Mouse (Mus musculus) MEL (cell line): Measurements from ENCODE around the gene Lmx1b. TPM values are rescaled to one million over a fixed set of nuclear protein-coding genes. Genes with fewer than 3 reads are reported as not detected.

Source experiments
- DNase-seq: peaks from one replicate; pipeline ENCODE4 v3.0.0; 2011; ENCODE audit warnings: low read depth, low spot score
- H3K27ac ChIP-seq: 2 replicates; pipeline ENCODE4 v1.5.1; 2012; ENCODE audit warnings: low read depth, mild to moderate bottlenecking, control low read depth, low read length, moderate library complexity; ENCODE audit not compliant: control insufficient read depth
- H3K27me3 ChIP-seq, 2 experiments: fragments of 150-350 bp in 1 of 2; sonication (generic) in 1 of 2; 2 replicates each; pipeline ENCODE4 v1.6.1; 2012; ENCODE audit warnings: low read length in 2 of 2, mild to moderate bottlenecking in 2 of 2, improper control_type of control experiment in 1 of 2, moderate library complexity in 1 of 2; ENCODE audit not compliant: insufficient read depth in 2 of 2, control insufficient read depth in 1 of 2
- H3K36me3 ChIP-seq, 2 experiments: 2 replicates each; pipeline ENCODE4 v1.6.1; 2012 to 2014; ENCODE audit warnings: low read length in 2 of 2, improper control_type of control experiment in 1 of 2, inconsistent platforms in 1 of 2, mild to moderate bottlenecking in 1 of 2; ENCODE audit not compliant: insufficient read depth in 2 of 2, control insufficient read depth in 1 of 2
- H3K4me1 ChIP-seq, 2 experiments: fragments of 150-350 bp in 1 of 2; sonication (generic) in 1 of 2; 2 replicates each; pipeline ENCODE4 v1.6.1; 2012; ENCODE audit warnings: low read length in 2 of 2, improper control_type of control experiment in 1 of 2, mild to moderate bottlenecking in 1 of 2; ENCODE audit not compliant: insufficient read depth in 2 of 2, control insufficient read depth in 1 of 2
- H3K4me3 ChIP-seq, 2 experiments: fragments of 150-350 bp in 1 of 2; sonication (generic) in 1 of 2; 2 replicates each; pipeline ENCODE4 v1.5.1; 2012; ENCODE audit warnings: low read depth in 2 of 2, low read length in 2 of 2, mild to moderate bottlenecking in 2 of 2, moderate library complexity in 2 of 2, control low read depth in 1 of 2, improper control_type of control experiment in 1 of 2; ENCODE audit not compliant: control insufficient read depth in 1 of 2, insufficient read depth in 1 of 2
- H3K79me2 ChIP-seq: 2 replicates; pipeline ENCODE4 v1.6.1; 2012; ENCODE audit warnings: mild to moderate bottlenecking, low read length, moderate library complexity; ENCODE audit not compliant: control insufficient read depth, poor library complexity, insufficient read depth
- H3K9ac ChIP-seq: 2 replicates; pipeline ENCODE4 v1.6.1; 2012; ENCODE audit warnings: low read depth, mild to moderate bottlenecking, control low read depth, low read length, moderate library complexity; ENCODE audit not compliant: control insufficient read depth, poor library complexity, severe bottlenecking
- H3K9me3 ChIP-seq: fragments of 150-350 bp; sonication (generic); replicated peaks from 2 replicates; pipeline ENCODE4 v1.6.1; 2012; ENCODE audit warnings: mild to moderate bottlenecking, low read length, improper control_type of control experiment, moderate library complexity; ENCODE audit not compliant: insufficient read depth
- BHLHE40 ChIP-seq: IDR thresholded peaks from 2 replicates; pipeline ENCODE4 v1.6.1; 2012; ENCODE audit warnings: low read depth, mild to moderate bottlenecking, inconsistent platforms, low read length, improper control_type of control experiment, borderline replicate concordance
- E2F4 ChIP-seq: IDR thresholded peaks from 2 replicates; pipeline ENCODE4 v1.6.1; 2011; ENCODE audit warnings: low read depth, low read length, improper control_type of control experiment, borderline replicate concordance
- MAX ChIP-seq: IDR thresholded peaks from 2 replicates; pipeline ENCODE4 v1.6.1; 2011; ENCODE audit warnings: low read length, improper control_type of control experiment
- SIN3A ChIP-seq: IDR thresholded peaks from 2 replicates; pipeline ENCODE4 v1.6.1; 2012; ENCODE audit warnings: low read length, improper control_type of control experiment, inconsistent platforms
- ZC3H11A ChIP-seq: IDR thresholded peaks from 2 replicates; pipeline ENCODE4 v1.6.1; 2012; ENCODE audit warnings: low read depth, mild to moderate bottlenecking, inconsistent platforms, low read length, improper control_type of control experiment
- polyA plus RNA-seq, 2 experiments: library from polyadenylated mRNA; stranded (reverse) in 1 of 2; unstranded in 1 of 2; fragments of >175 nt in 1 of 2; fragments of >200 nt in 1 of 2; gene quantifications; 2 replicates each; pipeline versions ENCODE4 v1.2.1 to v1.2.4; 2012; ENCODE audit warnings: low replicate concordance in 2 of 2, low read depth in 1 of 2; ENCODE audit not compliant: insufficient read length in 2 of 2, insufficient read depth in 1 of 2, missing spikeins in 1 of 2
- total RNA-seq: library from RNA; depleted of rRNA; stranded (reverse); fragments of 300-350 nt; gene quantifications from 2 replicates; pipeline ENCODE4 v1.2.3, GENCODE M21; 2012; rRNA removed

The Lmx1b gene
- total and polyA plus RNA-seq, 3 experiments, result not detected

DNA sequence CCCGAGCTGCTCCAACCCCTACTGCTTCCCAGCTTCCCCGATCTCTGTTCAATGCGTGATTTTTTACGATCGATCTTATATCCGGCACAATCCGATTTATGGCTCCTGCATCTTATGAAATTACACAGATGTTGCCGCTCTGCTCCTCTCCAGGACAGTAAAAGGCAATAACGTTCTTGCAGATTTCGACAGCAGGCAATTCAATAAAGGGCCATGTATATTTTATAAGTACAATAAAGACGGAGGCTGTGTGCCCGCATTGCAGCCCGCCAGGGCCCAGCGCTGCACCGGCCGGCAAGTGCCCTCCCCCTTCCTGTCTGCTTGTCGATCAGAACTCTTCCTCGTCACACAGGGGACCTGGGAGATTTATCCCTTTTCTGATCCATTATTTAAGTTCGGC, 124.5 kb downstream of the Lmx1b start:
- Histone ChIP-seq H3K36me3 (no peaks in the 10 kb centered on the region), H3K9me3 (no peaks in the 10 kb centered on the region), H3K4me1 (no peaks in the 10 kb centered on the region), H3K27ac (no peak overlapping the region), H3K4me3 (no peak overlapping the region), H3K79me2 (no peaks in the 10 kb centered on the region), H3K9ac (no peak overlapping the region), H3K27me3 (no peaks in the 10 kb centered on the region; a peak in 2 of 4 replicates)
- no peak for TF ChIP-seq MAX
- no peak for TF ChIP-seq SIN3A
- no peak for DNase-seq

DNA sequence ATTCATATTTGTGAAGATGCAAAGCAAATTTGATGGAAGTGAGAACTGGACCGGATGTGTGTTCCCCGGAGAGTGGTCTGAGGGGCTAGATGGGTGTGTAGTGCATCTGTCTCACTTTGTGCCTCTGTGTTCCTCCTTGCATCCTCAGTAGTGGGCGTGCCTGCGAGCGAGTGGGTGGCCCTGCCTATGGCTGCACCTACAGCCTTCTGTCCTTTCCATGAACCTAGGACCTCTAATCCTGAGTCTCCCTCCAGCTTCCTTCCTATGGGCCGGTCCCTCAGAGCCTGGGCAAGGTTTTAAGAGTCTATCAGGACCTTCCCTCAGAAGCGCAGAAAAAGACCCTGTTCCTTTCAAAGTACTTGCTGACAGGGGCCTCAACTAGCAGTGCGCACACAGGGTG, 124.9 kb downstream of the Lmx1b start:
- no peak for DNase-seq
- H3K36me3 ChIP-seq, result no peaks in the 10 kb centered on the region
- H3K9me3 ChIP-seq, result no peaks in the 10 kb centered on the region
- no peak for TF ChIP-seq BHLHE40
- no peak for TF ChIP-seq ZC3H11A
- TF ChIP-seq E2F4, result no peak
- H3K79me2 ChIP-seq, result no peaks in the 10 kb centered on the region
- H3K4me1 ChIP-seq, result no peaks in the 10 kb centered on the region
- peaks cover 0 to under 1% of the 10 kb centered on the region in 2 experiments; a peak in 2 of 4 replicates for H3K27me3 ChIP-seq
- no peak overlapping the region for H3K4me3 ChIP-seq
- no peak overlapping the region for H3K27ac ChIP-seq
- H3K9ac ChIP-seq, result no peak overlapping the region

Other genes starting within 250 kb of the Lmx1b start
- 9.6 and 9.7 TPM in 2 replicates for gene Zbtb34, start 209.2 kb downstream of the Lmx1b start, total RNA-seq
- gene Zbtb34, start 209.2 kb downstream of the Lmx1b start, polyA plus RNA-seq, result 10 to 100 TPM in 1 of 2 experiments, not detected in 1; 10.1 TPM
- gene Zbtb43, start 172.0 kb downstream of the Lmx1b start, total RNA-seq, result 13.7 and 17.7 TPM in 2 replicates
- 10 to 100 TPM in 1 of 2 experiments, not detected in 1; 15.5 TPM for gene Zbtb43, start 172.0 kb downstream of the Lmx1b start, polyA plus RNA-seq
- gene Mvb12b, start 247.4 kb upstream of the Lmx1b start, total RNA-seq, result 19.6 and 22.8 TPM in 2 replicates
- gene Mvb12b, start 247.4 kb upstream of the Lmx1b start, polyA plus RNA-seq, result 10 to 100 TPM in 1 of 2 experiments, not detected in 1; 23.3 TPM